Mouse (Mus musculus) liver, adult 2 months (tissue): ENCODE data around the gene Btg2.

Experiments used
- CTCF ChIP-seq: fragments of 200-500 bp; IDR thresholded peaks from 2 replicates; pipeline ENCODE4 v1.5.1; 2011; ENCODE audit warnings: low read depth, low read length, control low read depth
- POLR2A ChIP-seq: fragments of 200-500 bp; IDR thresholded peaks from 2 replicates; pipeline ENCODE4 v1.6.1; 2011; ENCODE audit warnings: low read length, control low read depth; ENCODE audit not compliant: insufficient read depth; ENCODE audit errors: extremely low read depth

DNA sequence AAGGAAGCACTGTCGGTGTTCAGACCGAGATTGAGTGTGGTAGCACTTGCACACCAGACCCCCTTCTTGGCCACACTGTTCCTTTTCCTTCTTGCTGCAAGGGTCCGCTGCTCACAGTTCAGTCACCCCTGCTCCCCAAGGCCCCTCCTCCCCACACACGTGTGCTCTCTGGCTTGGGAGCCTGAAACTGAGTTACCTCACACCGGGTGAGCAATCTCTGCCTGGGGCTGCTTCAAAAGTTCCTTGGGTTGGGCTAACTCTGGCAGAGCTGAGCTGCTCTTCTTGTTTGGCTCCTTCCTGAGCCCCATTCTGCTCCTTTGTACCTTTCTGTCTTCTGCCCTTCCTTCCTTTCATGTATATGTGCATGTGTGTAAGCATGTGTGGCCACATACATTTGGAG is 34.6 kb upstream of the Btg2 start:
- TF ChIP-seq CTCF = no peak
- TF ChIP-seq POLR2A = no peak
